Mouse (Mus musculus): ENCODE results near the gene Trim29. TPM values are rescaled to one million over a fixed set of nuclear protein-coding genes. Genes with fewer than 3 reads are reported as not detected.

Gene Trim29
- polyA plus RNA-seq, 3 experiments from 2014 or later: not detected

DNA sequence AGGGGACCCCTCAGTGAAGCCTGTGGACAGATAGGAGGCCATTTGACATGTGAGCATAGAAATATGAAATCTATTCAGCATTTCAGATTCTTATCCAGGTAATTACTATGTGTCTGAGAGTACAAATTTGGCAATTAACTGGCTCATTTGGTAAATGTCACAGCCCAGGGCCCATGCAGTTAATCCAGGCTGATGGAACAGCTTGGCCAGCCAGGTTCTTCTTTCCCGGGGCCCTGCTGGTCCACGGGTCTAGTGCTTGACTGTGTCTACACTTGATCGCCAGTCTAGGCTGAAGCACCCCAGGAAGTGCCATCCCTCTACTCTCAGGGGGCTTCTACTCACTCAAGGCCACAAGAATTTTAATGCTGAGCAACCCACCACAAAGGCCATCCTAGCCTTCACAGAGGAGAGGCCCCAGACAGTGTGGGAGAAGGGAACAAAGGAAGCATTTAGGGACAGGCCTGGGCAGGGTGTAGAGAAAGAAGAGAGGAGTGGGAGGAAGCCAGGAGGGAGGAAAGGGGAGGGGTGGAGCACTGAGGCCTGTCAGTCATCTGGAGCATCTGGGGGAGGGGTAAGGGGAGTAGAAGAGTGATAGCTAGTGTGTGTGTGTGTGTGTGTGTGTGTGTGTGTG lies 4.8 kb downstream of the Trim29 start:
- ATAC-seq: no peak

DNA sequence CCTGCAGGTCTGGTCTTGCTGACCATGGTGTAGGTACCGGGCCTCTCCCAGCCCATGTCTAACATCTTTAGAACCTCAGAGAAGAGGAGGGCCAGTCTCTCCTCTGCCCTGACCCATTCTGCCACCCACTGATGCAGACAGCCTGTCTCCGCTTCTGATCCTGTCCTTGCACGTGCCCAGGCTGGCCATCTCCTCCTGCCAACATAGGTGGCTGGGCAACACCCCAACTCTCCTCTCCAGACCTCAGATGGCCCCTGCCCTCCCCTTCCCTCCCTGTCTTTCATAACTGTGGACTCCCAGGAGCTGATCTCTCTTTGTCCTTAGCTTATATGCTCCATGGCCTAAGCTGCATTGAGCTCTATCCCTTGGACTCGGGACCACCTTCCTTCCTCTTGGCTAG lies 5.8 kb downstream of the Trim29 start:
- ATAC-seq: no peak

DNA sequence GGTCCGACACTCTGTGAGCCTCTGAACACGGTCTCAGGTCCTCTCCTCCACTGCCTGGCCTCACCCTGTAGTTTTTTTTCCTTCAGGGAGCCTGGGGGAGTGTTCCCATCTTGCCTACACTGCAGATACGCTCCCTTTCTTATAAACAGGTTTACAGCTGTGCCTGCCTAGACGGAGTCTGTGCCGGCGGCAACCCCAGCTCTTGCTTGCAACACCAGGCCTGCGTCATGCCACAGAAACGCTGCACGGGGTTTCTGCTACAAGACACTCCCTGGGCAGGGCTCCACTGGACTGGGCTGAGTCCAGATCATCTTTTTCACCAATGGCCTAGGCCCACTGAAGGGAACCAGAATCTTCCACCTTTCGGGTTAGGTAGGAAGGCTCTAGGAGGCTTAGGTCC lies 8.0 kb downstream of the Trim29 start:
- ATAC-seq: no peak

DNA sequence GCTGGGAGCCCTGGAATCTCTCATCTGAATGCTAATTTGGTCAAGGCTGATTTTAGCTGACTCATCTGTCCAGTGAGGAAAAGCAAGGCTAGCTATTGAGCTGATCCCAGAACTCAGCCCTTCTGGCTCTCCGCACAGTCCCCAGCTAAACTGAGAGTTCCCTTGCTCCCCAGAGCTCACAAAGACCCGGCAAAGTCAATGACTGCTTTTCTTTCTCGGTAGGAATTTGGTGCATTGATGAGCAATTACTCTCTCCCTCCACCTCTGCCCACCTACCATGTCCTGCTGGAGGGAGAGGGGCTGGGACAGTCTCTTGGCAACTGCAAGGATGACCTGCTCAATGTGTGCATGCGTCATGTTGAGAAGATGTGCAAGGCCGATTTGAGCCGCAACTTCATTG lies 11.3 kb downstream of the Trim29 start:
- no peak for ATAC-seq

DNA sequence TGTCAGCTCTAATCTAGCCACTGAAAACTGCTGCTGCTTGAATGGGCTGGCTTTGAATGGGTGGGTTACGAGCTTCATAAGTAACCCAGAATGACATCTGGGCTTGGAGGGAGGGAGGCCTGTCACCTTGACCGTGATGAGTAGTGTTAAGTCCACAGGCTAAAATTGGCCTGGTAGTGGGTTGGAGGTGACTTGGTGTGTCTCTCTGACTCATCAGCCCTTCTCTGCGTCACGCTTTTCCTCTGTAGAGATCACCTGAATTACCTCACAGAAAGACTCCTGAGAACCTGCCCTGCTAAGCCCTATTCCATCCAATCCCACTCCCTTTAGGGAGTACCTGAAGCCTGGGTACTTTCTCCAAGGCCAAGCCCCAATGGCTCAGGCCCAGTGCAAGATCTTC lies 12.0 kb downstream of the Trim29 start:
- ATAC-seq: no peak

DNA sequence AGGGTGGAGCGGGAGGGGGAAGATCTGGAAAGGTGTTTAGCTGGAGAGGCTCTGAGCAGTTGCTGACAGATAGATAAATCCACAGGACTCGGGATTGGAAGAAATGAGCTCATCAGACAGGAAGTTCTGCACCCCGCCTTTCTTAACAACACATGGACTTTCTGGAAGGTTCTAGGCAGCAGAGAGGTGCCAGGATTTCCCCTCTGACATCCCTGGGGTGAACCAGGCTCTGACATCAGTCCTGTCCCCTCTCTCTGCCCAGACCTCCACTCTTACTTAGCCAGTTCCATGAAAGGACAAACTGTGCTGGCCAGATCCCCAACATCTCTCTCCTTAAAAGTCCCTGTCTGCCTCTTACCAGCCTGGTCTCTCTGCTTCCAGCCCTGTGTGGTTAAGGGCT lies 14.8 kb downstream of the Trim29 start:
- no peak for ATAC-seq

DNA sequence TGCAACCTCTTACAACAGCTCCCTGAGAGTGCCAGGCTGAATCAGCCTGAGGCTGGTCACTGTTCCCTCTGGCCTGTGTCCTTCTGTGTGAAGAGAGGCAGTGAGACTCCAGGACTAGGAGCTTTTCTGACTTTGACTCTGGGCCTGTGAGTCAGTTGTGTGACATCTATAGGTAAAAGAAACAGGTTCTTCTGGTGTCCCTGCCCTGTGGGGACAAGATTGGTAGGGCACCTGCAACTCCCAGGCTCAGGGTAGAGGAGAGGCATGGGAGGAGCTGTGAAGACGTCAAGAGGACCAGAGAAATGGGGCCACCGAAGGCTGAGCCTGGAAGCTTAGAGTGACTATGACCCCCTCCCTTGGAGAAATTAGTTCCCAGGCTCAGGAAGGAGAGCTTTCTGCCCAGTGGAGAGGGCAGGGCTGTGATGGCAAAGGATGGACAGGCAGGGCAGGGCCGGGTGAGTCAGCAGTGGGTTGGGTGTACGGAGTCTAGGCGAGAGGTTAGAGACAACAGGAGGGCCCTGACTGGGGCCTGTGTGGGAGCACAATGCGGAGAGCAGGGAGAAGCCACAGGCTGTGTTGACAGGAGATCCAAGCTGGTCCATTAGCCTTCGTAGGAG lies 15.5 kb downstream of the Trim29 start:
- ATAC-seq: no peak

DNA sequence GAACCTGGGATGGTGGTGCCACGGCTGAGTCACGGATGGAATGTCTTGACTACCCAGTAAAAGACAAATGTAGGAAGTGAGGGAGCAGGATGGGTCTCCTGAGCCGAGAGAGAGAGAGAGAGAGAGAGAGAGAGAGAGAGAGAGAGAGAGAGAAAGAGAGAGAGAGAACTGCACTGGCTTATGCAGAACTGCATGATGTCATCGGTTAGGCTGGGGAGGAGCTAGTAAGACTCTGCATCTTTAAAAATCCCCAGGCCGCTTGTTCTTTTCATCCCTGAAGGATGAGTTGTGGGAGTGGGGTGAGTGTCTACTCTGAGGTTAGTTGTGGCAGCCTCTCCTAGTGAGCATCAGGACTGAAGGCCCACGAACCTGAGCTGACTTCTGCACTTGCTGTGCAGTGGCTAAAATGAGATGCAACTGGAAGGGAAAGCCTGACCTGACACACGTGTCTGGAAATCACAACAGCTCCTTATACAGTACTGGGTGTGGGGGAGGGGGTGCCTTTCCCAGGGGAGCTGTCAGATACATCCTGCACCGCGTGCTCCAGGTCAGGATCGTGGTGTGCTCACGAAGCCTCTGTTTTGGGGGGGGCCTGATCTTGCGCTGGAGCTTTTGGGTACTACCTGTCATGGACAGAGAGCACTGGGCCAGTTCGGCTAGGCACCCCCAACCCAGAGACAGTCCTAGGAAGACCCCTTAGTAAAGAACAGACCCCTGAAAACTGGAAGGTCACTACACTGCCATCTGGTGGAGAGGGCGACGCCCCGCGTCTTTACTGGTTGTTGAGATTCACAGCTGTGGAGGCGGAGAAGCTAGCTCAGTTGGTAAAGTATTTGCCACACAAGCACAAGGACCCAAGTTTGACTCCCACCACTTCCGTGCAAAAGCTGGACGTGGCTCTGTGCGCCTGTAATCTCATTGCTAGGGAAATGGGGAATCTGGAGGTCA lies 16.8 kb downstream of the Trim29 start:
- ATAC-seq: no peak

DNA sequence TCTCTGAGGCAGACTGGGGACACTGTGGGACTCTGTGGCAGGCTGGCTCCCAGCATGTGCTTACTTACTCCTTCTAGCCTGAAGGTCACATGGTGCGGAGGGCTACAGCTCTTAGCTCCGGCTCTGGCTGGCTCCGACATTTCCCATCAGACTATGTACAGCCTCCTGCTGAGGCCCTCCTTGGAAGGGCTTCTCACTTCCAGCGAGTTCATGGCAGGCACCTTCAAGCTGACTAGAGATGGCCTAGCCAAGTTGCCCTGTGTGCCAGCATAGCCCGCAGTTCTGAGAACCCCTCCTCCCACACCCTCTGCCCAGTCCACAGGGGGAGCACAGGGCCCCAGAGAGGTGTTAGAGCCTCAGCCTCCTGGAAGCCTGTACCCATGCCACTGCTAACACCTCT lies 19.8 kb downstream of the Trim29 start:
- no peak for ATAC-seq

DNA sequence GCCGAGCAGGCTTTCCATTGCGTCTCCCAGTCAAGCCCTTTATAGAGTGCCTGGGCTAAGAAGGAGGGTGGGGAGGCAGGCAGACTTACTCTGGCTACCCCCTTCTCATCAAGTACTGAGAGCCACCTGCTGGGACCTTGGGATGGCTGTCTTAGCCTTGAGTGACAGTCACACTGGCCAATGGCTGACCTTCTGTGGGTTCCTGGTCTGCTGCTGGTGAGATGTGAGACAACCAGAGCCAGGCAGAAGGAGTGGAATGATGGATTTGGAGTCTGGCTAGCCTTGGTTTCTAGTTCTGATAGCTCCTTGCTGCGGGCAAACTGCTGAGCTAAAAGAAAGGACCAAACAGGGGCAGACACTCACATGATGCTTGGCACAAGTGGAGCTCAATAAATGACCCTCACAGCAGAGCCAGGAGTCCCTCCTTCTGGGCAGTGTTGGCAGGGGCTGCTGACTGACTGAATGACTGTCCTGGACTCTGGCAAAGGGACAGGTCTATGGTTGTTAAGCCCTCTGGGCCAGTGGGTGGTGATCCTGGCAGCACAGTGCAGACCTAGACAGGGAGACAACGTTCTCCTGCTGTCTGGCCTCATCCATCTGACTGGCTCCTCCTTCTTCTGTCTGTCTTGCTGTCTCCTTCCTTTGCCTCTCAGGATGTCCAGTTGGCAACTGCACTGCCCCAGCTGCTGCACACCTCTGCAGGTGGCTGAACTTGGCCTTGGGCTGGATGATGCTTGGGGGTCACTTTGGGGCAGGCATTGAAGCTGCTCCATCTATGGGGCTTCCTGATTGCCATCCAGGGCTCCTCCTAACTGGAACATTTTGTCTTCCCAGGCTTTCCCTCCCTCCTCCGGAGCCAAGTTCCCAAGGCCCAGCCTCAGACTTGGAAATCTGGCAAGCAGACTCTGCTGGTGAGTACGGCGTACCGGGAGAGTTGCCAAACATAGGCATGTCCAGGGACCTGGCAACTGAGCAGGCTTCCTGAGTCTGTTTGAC lies 21.1 kb downstream of the Trim29 start:
- ATAC-seq: no peak

DNA sequence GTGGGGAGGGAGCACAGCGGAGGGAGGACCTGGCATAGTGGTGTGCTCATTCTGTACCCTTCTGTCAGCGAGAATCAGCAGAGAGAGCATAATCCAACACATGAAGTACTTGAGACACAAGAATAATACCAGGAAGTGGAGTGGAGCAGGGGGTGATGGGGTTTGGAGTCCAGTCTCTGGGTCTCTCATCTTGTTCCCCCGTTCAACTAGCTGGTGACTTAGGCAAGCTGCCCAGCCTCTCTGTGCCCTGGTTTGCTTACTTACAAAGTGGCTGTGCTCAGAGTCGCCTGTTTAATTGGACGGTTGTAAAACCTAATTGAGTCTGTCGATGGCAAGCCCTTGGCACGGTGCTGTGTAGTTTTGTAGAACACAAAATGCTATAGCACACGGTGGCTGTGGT lies 23.8 kb downstream of the Trim29 start:
- ATAC-seq: no peak

DNA sequence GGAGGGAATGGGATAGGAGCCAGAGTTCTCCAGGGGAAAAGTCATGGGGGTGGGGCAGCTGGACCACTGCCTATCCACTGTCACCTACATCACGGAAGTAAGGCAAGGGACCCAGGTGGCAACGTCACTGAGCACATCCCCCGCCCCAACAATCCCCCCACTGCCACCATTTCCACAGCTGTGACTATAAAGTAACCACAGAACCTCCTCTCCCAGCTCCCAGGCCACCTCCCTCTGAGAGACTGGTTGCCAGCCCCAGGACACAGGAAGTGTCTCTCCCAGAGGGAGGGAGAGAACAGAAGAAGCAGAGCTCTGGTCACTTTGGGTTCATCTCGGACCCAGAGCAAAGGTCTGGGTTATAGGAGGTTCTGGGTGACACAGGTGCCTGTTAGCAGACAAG lies 27.0 kb downstream of the Trim29 start:
- ATAC-seq: no peak

DNA sequence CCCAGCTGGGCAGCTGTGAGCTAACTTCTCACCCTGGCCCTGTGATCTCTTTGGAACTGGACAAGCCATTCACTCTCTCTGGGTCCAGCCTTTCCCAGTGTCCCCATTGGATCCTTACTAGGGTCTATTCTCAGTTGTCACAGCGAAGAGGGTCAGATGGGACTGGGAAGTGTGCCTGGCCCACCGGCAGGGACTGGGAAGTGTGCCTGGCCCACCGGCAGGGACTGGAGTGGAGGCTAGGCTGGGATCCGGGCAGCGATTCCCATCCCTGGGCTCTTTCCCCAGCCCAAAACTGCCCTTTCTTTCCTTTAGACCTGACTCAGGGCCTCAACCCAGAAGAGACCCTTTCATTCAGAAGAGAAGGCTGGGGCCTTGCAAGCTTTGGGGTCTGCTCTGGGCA lies 27.4 kb downstream of the Trim29 start:
- ATAC-seq: no peak

DNA sequence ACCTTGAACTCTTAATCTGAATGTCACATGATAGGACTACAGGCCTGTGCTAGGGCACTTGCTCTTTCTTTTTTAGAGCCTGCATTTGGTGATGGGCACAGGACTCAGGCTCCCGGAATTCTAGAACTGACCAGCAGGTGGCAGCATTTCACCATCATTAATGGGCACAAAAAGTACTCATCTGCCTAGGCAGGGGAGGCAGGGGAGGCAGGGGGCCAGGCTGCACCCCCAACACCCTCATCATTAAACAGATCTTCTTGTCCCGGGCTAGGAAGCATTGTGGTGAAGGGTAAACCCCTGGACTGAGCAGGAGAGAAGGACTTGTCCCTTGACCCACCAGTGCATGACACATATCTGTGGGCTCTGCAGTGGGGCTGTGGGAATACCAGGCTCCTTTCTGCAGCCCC lies 29.0 kb downstream of the Trim29 start:
- ATAC-seq: no peak

DNA sequence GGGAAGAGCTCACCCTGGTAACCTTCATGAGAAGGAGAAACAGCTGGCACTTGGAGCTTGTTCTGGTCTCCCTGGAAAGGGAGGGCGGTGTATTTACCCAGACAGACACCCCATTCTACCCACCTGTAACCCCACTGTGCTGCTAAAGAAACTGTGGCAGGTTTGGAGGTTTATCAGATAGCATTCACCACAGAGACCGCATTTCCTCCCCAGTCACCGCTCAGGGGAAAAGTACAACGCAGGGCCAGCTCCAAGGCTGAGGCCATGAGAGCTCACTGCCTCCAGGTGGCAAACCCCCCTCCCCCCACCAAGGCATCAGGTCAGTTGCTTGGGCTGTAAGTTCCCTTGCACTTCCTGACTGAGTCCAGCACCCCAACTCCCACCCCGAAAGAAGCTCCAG lies 39.4 kb downstream of the Trim29 start:
- no peak for ATAC-seq

DNA sequence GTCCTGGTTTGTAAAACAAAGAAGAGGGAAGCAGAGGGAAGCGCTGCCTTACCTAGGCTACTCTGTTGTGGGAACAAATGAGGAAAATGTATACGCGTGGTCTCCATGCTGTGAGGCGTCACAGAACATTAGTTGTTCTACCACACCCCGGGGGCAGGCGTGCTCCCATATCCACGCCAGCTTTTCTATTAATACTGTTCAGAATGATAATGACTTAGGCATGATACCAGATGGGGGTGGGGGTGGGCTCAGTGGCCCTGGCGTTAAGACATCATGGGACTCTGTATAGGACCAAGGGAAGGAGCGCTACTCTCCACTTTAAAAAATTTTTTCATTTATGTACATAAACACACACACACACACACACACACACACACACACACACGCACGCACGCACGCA lies 40.4 kb downstream of the Trim29 start:
- ATAC-seq: no peak

DNA sequence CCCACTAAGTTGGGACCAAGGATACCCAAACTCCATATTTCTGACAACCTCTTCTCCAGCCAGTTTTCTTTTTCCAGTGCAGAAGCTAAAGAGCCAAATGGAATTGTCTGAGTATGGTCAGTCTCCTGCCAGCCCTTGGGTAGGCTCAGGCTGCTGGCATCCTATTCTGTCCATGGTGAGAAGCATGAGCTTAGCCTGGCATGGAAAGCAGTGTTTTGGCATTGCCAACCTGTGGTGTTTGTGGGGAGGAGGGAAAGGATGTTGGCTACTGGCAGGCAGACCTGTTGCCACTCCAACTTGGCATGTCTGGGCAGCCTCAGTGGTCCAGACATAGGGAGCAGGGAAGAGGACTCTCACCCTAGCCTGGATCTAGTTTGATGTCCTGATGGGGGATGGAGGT lies 46.4 kb downstream of the Trim29 start:
- no peak for ATAC-seq

DNA sequence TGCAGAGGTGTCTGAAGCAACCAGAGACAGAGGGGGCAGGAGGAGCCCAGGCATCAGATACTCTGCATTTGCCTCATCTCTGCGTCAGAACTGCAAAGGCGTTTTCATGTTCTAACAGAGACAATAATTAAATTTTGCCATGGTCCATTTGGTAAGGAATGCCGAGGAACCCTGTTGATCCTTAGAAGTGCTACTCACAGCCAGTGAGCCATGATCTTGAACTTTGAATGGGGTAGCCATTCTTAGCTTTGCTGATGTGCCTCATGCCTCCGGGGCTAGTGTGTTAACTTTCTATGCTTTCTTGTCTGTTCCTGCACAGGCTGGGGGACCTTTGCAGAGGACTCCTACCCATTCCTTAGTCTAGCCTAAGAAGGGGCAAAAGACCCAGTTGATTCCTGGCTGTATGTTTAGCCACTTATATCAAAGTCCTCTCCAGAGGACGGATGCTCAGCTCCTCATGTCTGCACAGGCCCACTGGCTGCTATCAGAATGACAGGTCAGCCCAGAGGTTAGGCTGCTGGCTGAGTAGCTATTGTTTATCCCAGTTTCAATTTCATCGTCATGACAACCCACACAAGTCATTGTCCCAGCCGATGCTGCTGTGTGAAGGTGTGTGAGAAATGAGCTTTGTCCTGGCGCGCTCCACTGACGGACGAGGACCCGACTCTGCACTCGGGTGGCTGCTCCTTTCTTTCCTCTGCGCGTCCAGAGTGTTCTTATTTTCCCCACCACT lies 48.1 kb downstream of the Trim29 start:
- no peak for ATAC-seq

DNA sequence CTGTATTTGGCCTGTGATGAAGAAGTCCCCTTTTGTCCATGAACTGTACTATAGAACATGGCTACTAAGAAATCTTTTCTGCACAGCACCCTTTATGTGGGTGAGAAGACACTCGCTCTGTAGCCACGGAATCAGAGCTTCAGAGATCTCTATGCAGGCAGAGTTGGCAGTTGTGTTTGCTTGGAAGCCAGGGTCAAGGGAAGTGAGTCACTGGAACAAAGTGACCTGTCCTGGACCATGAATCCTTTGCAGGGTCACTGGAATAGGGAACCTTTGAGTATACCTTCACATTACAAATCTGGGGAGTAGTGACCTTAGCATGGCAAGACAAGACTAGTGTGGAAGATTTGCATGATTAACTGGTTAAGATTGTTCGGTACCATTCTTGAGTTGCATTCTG lies 58.1 kb downstream of the Trim29 start:
- ATAC-seq: no peak

DNA sequence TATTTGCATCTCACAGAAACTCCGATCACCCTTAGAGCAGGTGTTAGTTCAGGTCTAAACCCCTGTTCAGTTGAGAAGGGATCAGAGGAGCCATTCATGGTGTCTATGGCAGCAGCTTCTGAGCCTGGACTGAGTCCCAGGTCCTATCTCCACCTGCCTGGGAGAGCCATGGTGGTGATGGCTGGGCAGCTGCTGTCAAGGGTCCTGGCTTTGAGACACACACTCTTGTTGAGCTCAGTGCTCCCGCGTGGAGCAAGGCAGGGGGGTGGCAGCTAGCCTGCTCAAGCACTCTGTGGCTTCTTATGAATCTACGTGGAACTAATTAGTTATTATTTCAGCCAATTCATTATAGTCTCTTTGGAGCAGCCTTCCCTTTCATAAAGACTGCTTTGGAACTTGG lies 73.2 kb downstream of the Trim29 start:
- no peak for ATAC-seq

DNA sequence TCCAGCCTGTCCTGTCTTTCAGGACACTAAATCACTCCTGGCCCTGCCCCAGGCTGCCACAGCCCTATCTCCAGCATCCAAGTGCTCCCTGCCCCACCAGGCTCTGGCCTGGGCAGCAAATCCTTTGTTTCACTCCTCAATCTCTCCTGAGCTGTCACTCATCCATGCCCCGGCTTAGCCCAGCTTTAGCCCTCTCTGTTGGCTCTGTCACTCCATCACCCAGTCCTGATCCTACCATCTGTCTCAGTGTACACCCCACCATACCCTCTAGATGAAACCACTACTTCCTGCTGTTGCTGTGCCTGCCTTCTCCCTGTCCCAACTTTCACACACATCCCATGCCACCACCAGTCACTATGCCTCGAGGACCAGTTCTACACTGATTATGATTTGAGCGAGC lies 73.8 kb downstream of the Trim29 start:
- no peak for ATAC-seq

All from inflammation-experienced regulatory T-cells, adult 6 months (primary cell).